Mouse (Mus musculus) pancreas, adult 10 weeks (tissue): Measurements from ENCODE around the gene Shisa7. TPM values are rescaled to one million over a fixed set of nuclear protein-coding genes. Genes with fewer than 3 reads are reported as not detected.

Experiments used
- polyA plus RNA-seq: library from polyadenylated mRNA; stranded (reverse); fragments of 350-450 nt; fragmentation: Illumina TruSeq; extraction: RNeasy Lipid Tissue Mini Kit (QIAGEN cat#74804); gene quantifications from one replicate; pipeline ENCODE4 v1.2.3, GENCODE M21; 2015; ENCODE audit warnings: low read depth, low replicate concordance; ENCODE audit not compliant: insufficient read depth

The Shisa7 gene
- 0.30 TPM for polyA plus RNA-seq

GRCm38 (mm10) chr7:4844245-4844916 lies at the start of gene Shisa7:
Gene Shisa7 (minus strand): TSS chr7:4844696.

GRCm38 (mm10) chr7:4876753-4877221 lies 32.3 kb upstream of the Shisa7 start, which contains the start of gene Isoc2a:
Gene Isoc2a (plus strand): TSS chr7:4877153.

GRCm38 (mm10) chr7:4870133-4870532 lies 25.6 kb upstream of the Shisa7 start, which contains the start of gene Isoc2b:
Gene Isoc2b (minus strand): TSS chr7:4870258.

GRCm38 (mm10) chr7:4812303-4813104 lies 32.0 kb downstream of the Shisa7 start, which contains the start of gene Ube2s:
Gene Ube2s (minus strand): TSS chr7:4812590.

GRCm38 (mm10) chr7:4792278-4793212 lies 52.0 kb downstream of the Shisa7 start, which contains the start of gene Rpl28:
Gene Rpl28 (plus strand): TSS chr7:4792874.

GRCm38 (mm10) chr7:4789436-4789935 lies 55.0 kb downstream of the Shisa7 start, which contains the start of gene Tmem238:
Gene Tmem238 (minus strand): TSS chr7:4789656.

GRCm38 (mm10) chr7:4782759-4783158 lies 61.7 kb downstream of the Shisa7 start, which contains the start of the genes Il11 and Tmem190:
Gene Il11 (minus strand): TSS chr7:4782859.
Gene Tmem190 (plus strand): TSS chr7:4782937.

Other genes with a start within 250 kb of the Shisa7 start
- not detected for gene Ptprh, start 240.7 kb downstream of the Shisa7 start, polyA plus RNA-seq
- 8.3 TPM for gene Tmem86b, start 213.3 kb downstream of the Shisa7 start, polyA plus RNA-seq
- 12.0 TPM for gene Ppp6r1, start 185.7 kb downstream of the Shisa7 start, polyA plus RNA-seq
- 10.8 TPM for gene Hspbp1, start 159.6 kb downstream of the Shisa7 start, polyA plus RNA-seq
- gene Brsk1, start 154.1 kb downstream of the Shisa7 start, polyA plus RNA-seq: 2.4 TPM
- gene Tmem150b, start 119.4 kb downstream of the Shisa7 start, polyA plus RNA-seq: not detected
- gene Kmt5c, start 104.6 kb downstream of the Shisa7 start, polyA plus RNA-seq: 21.1 TPM
- 5.7 TPM for gene Cox6b2, start 91.6 kb downstream of the Shisa7 start, polyA plus RNA-seq
- gene Fam71e2, start 73.4 kb downstream of the Shisa7 start, polyA plus RNA-seq: not detected
- gene Il11, start 61.8 kb downstream of the Shisa7 start, polyA plus RNA-seq: not detected
- gene Tmem190, start 61.8 kb downstream of the Shisa7 start, polyA plus RNA-seq: not detected
- gene Tmem238, start 55.0 kb downstream of the Shisa7 start, polyA plus RNA-seq: 8.4 TPM
- gene Rpl28, start 51.8 kb downstream of the Shisa7 start, polyA plus RNA-seq: 480 TPM
- 16.8 TPM for gene Ube2s, start 32.1 kb downstream of the Shisa7 start, polyA plus RNA-seq
- 12.2 TPM for gene Isoc2b, start 25.6 kb upstream of the Shisa7 start, polyA plus RNA-seq
- gene Isoc2a, start 32.5 kb upstream of the Shisa7 start, polyA plus RNA-seq: 9.6 TPM
- gene Gm36210, start 61.8 kb upstream of the Shisa7 start, polyA plus RNA-seq: not detected
- gene Zfp628, start 70.5 kb upstream of the Shisa7 start, polyA plus RNA-seq: 1.4 TPM
- 4.6 TPM for gene Nat14, start 77.3 kb upstream of the Shisa7 start, polyA plus RNA-seq
- gene Ssc5d, start 81.1 kb upstream of the Shisa7 start, polyA plus RNA-seq: 1.2 TPM
- gene Sbk2, start 119.7 kb upstream of the Shisa7 start, polyA plus RNA-seq: not detected
- gene Sbk3, start 126.5 kb upstream of the Shisa7 start, polyA plus RNA-seq: not detected
- 41.7 TPM for gene Zfp579, start 151.5 kb upstream of the Shisa7 start, polyA plus RNA-seq
- 7.4 TPM for gene Zfp524, start 169.7 kb upstream of the Shisa7 start, polyA plus RNA-seq
- 6.8 TPM for gene Fiz1, start 170.0 kb upstream of the Shisa7 start, polyA plus RNA-seq
- not detected for gene Gm44973, start 170.8 kb upstream of the Shisa7 start, polyA plus RNA-seq
- gene Zfp865, start 175.7 kb upstream of the Shisa7 start, polyA plus RNA-seq: 5.3 TPM
- not detected for gene Ccdc106, start 175.9 kb upstream of the Shisa7 start, polyA plus RNA-seq
- gene 4632433K11Rik, start 189.4 kb upstream of the Shisa7 start, polyA plus RNA-seq: not detected
- gene Zfp784, start 193.8 kb upstream of the Shisa7 start, polyA plus RNA-seq: 0.63 TPM
- gene Zfp580, start 206.8 kb upstream of the Shisa7 start, polyA plus RNA-seq: 2.1 TPM
- 46.4 TPM for gene U2af2, start 217.4 kb upstream of the Shisa7 start, polyA plus RNA-seq
- gene Epn1, start 235.5 kb upstream of the Shisa7 start, polyA plus RNA-seq: 53.1 TPM